Mouse (Mus musculus): ENCODE results near the gene Gm42517. TPM values are rescaled to one million over a fixed set of nuclear protein-coding genes. Genes with fewer than 3 reads are reported as not detected.
A peak's percentile ranks its signal among the peaks of the same experiment; 100 is the strongest.

The Gm42517 gene
- polyA plus RNA-seq, 1 experiment from 2014 or later: not detected

DNA sequence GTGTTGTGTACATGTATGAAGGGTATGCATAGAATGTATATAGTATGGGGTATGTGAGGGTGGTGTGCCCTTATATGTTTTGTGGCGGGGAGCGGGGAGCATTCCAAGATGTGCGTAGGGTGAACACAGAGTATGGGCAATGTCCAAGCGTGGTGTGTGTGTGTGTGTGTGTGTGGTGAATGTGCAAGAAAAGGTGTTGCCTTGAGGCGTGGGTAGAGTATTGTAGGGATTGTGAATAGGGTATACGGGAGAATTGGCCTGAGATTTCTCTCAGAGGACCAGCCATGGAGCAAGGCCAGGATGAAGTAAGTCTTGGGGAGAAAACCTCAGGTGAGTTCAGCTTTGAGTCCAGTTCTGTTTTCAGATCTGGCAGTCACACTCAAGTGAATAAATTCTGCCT, 724 bp upstream of the Gm42517 start:
- WGBS: 9% methylated on average over 6 of the region's 6 CpGs
- ATAC-seq (ENCODE audit: insufficient read depth) (0 out of 2 replicates have a peak, but pooled peaks have one; percentile 14), DNase-seq (no peak)
- Histone ChIP-seq H3K36me3 (ENCODE audit: insufficient read depth) (no peaks in the 10 kb centered on the region), H3K27ac (ENCODE audit: low read depth) (no peak overlapping the region), H3K4me1 (ENCODE audit: insufficient read depth) (peaks cover 11% of the 10 kb centered on the region; the same call in 1 of the 2 replicates), H3K4me2 (peak overlapping the region; percentile 91), H3K4me3 (ENCODE audit: low read depth, low read length) (peak overlapping the region; percentile 50), H3K27me3 (ENCODE audit: insufficient read depth, low read length) (peaks cover 92% of the 10 kb centered on the region), H3K9ac (no peak overlapping the region), H3K9me3 (ENCODE audit: low read depth, low read length) (no peaks in the 10 kb centered on the region)
- no peak for TF ChIP-seq CTCF (IDR thresholded peaks at IDR 0.05; ENCODE audit: low read depth)

DNA sequence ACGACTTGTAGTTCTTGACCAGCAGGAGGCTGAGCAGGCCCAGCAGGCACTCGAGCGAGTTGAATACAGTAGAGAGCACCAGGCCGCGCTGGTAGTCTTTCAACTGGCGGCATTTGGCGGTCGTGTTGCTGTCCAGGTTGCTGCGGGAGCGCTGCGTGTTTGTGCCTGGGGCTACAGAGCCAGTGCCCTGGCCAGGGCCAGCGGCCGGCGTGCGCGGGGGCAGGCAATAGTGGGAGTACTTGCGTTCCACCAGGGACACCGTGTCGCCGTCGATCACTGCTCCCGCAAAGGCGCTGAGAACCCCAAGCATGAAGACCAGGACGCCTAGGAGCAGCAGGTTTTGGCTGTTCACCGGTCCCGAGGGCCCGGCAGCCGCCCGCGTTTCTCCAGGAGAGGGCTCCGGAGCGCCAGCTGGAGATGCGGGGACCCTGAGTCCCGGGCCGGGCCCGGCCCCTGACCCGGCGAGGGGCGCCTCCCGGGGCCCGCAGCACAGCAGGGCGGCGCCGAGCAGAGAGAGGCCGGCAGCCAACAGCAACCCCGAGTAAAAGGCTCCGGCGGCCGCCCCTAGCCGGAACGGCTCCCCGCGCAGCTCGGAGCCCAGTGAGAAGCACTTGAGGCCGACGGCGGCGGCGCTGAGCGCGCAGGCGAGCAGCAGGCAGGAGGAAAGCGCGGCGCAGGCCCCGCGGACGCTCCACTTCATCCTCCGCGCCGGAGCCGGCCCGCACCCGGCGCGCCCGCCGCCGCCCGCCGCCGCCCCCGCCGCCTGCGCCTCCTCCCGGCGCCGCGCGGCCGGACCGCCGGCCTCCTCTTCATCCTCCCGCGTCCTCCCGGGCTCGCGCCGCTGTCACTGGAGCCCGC, 509 bp downstream of the Gm42517 start:
- Histone ChIP-seq H3K4me2 (peak overlapping the region; percentile 91), H3K4me3 (ENCODE audit: low read depth, low read length) (peak overlapping the region; percentile 50), H3K9ac (peak overlapping the region; percentile 38), H3K9me3 (ENCODE audit: low read depth, low read length) (no peaks in the 10 kb centered on the region), H3K27me3 (ENCODE audit: insufficient read depth, low read length) (peaks cover 82% of the 10 kb centered on the region), H3K27ac (ENCODE audit: low read depth) (no peak overlapping the region), H3K4me1 (ENCODE audit: insufficient read depth) (peaks cover 11% of the 10 kb centered on the region; the same call in 1 of the 2 replicates), H3K36me3 (ENCODE audit: insufficient read depth) (no peaks in the 10 kb centered on the region)
- WGBS: under 1% methylated on average over 67 of the region's 100 CpGs
- TF ChIP-seq CTCF (IDR thresholded peaks at IDR 0.05; ENCODE audit: low read depth): peak; percentile 37
- DNase-seq (peak; percentile 59), ATAC-seq (ENCODE audit: insufficient read depth) (peak; percentile 69)

DNA sequence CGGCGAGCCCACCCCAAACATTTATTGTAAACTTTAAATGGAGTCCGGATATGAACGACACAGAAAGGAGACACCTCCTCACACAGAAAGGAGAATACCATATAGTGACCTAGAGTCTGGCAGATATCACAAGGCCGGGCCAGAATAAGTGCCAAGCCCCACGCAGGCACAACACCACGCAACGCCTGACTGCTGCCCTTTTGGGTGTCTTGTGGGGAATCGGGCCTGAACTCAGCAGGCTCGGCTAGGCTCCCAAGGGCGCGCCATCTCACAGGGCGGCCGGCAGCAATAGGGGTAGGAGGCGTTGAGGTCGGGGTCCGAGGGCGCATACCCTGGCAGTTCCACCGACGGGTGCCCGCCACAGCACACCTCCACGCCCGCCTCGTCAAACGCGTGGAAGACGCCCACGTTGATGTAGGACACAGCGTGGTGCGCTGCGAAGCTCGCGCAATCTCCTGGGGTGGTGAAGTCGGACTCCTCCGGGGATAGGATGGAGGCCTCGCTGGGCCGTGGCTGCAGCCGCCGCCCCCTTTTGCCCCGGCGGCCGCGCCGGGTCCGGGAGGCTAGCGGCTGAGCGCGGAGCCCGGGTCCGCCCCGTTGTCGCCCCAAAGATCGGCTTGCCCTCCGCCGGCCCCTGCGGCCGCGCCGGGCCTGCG, 1.3 kb downstream of the Gm42517 start:
- peak overlapping the region; percentile 50 for H3K4me3 ChIP-seq (ENCODE audit: low read depth, low read length)
- DNase-seq: no peak
- ATAC-seq (ENCODE audit: insufficient read depth): peak; percentile 35; the same call in 1 of the 2 replicates
- 2% methylated on average over 57 of the region's 60 CpGs for WGBS
- no peaks in the 10 kb centered on the region for H3K9me3 ChIP-seq (ENCODE audit: low read depth, low read length)
- no peak overlapping the region for H3K27ac ChIP-seq (ENCODE audit: low read depth)
- TF ChIP-seq CTCF (IDR thresholded peaks at IDR 0.05; ENCODE audit: low read depth): no peak
- peaks cover 75% of the 10 kb centered on the region for H3K27me3 ChIP-seq (ENCODE audit: insufficient read depth, low read length)
- H3K4me2 ChIP-seq: peak overlapping the region; percentile 91
- H3K4me1 ChIP-seq (ENCODE audit: insufficient read depth): peaks cover 11% of the 10 kb centered on the region; the same call in 1 of the 2 replicates
- peak overlapping the region; percentile 38 for H3K9ac ChIP-seq
- no peaks in the 10 kb centered on the region for H3K36me3 ChIP-seq (ENCODE audit: insufficient read depth)

DNA sequence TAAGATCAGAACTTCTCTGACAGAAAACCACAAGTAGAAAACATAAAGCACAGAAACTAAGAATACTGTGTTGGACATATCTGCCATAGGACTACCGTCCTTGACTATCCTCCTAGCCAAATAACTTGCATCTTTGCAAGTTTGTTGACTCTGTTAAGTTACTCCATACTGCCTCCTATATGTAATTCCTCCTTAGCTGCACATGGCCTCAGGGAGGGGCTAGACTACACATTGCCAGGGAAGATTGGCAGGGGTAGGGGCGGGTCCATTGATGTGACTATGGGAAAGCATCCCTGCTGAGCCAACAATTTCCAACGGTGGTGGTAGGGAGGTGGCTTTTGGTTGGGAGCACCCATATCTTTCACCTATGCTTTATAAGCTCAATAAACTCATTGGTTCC, 5.4 kb downstream of the Gm42517 start:
- no peaks in the 10 kb centered on the region for H3K9me3 ChIP-seq (ENCODE audit: low read depth, low read length)
- H3K27me3 ChIP-seq (ENCODE audit: insufficient read depth, low read length): peaks cover 36% of the 10 kb centered on the region
- no peaks in the 10 kb centered on the region for H3K36me3 ChIP-seq (ENCODE audit: insufficient read depth)
- H3K4me1 ChIP-seq (ENCODE audit: insufficient read depth): peaks cover 6% of the 10 kb centered on the region; the same call in 1 of the 2 replicates
- ATAC-seq (ENCODE audit: insufficient read depth) (no peak), DNase-seq (peak; percentile 3)
- TF ChIP-seq CTCF (IDR thresholded peaks at IDR 0.05; ENCODE audit: low read depth): 0 out of 2 replicates have a peak, but pooled peaks have one; percentile 8
- H3K9ac ChIP-seq: no peak overlapping the region
- no peak overlapping the region for H3K4me2 ChIP-seq
- WGBS: 26% methylated on average over 3 of the region's 3 CpGs
- no peak overlapping the region for H3K4me3 ChIP-seq (ENCODE audit: low read depth, low read length)
- H3K27ac ChIP-seq (ENCODE audit: low read depth): no peak overlapping the region

DNA sequence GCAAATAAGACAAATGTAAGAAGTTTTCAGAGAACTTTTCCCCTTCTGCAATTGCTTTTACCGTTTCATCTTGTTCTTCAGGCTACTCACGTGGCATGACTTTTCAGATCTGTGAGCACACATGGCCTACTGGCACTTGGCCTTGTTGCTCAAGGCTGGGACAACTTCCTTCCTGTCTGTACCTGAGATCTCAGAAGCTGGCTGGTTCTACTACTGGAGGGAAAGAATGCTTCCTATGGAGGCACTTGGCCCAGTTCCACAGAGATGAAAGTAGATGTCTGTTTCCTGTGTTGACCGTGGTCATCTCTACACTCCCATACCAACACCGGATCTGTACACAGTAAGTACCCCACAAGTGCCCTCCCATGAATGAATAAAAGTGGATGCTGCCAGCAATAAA, 7.5 kb downstream of the Gm42517 start:
- no peak overlapping the region for H3K4me2 ChIP-seq
- 84% methylated on average over 4 of the region's 4 CpGs for WGBS
- DNase-seq (peak; percentile 8), ATAC-seq (ENCODE audit: insufficient read depth) (no peak)
- H3K9me3 ChIP-seq (ENCODE audit: low read depth, low read length): no peaks in the 10 kb centered on the region
- peaks cover 15% of the 10 kb centered on the region for H3K27me3 ChIP-seq (ENCODE audit: insufficient read depth, low read length)
- H3K27ac ChIP-seq (ENCODE audit: low read depth): no peak overlapping the region
- no peak for TF ChIP-seq CTCF (IDR thresholded peaks at IDR 0.05; ENCODE audit: low read depth)
- H3K36me3 ChIP-seq (ENCODE audit: insufficient read depth): no peaks in the 10 kb centered on the region
- H3K9ac ChIP-seq: no peak overlapping the region
- no peaks in the 10 kb centered on the region for H3K4me1 ChIP-seq (ENCODE audit: insufficient read depth)
- no peak overlapping the region for H3K4me3 ChIP-seq (ENCODE audit: low read depth, low read length)

DNA sequence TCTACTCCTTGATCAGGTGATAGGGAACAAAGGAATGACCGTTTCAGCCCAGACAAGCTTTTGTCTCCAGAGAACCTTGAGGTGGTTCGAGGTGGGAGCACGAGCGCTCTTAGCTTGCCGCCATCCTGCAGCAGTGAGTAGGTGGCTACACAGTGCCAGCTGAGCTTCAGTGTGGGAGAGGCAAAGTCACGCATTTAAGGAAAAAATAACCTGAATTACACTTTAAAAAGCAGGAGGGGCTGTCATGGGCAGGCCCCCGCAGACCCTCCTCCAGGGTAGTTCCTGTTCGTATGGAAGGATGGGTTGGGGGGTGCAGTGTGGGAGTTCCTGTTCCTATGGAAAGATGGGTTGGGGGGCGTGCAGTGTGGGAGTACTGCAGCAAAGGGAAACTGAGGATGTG, 8.2 kb downstream of the Gm42517 start:
- TF ChIP-seq CTCF (IDR thresholded peaks at IDR 0.05; ENCODE audit: low read depth): no peak
- no peak overlapping the region for H3K9ac ChIP-seq
- H3K4me1 ChIP-seq (ENCODE audit: insufficient read depth): no peaks in the 10 kb centered on the region
- H3K4me2 ChIP-seq: no peak overlapping the region
- no peak for DNase-seq
- H3K4me3 ChIP-seq (ENCODE audit: low read depth, low read length): no peak overlapping the region
- H3K27me3 ChIP-seq (ENCODE audit: insufficient read depth, low read length): peaks cover 8% of the 10 kb centered on the region
- H3K9me3 ChIP-seq (ENCODE audit: low read depth, low read length): no peaks in the 10 kb centered on the region
- H3K27ac ChIP-seq (ENCODE audit: low read depth): no peak overlapping the region
- 78% methylated on average over 9 of the region's 9 CpGs for WGBS
- no peaks in the 10 kb centered on the region for H3K36me3 ChIP-seq (ENCODE audit: insufficient read depth)
- ATAC-seq (ENCODE audit: insufficient read depth): no peak

DNA sequence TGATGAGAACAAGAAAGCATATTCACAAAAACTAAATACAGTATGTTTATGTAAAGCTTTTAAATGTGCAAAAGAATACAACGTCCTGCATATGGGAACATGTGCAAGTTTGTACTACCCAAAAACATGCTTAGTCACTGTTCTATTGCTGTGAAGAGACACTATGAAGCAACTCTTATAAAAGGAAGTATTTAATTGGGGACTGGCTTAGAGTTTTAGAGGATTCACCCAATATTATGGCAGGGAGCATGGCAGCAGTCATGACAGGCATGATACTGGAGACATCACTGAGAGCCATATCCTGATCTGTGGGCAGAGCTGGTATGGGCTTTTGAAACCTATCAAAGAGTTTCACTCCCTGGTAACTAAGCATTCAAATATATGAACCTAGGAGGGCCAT, 9.9 kb downstream of the Gm42517 start:
- H3K27ac ChIP-seq (ENCODE audit: low read depth): no peak overlapping the region
- no peaks in the 10 kb centered on the region for H3K36me3 ChIP-seq (ENCODE audit: insufficient read depth)
- WGBS: 91% methylated on average over 1 of the region's 1 CpGs
- H3K4me2 ChIP-seq: no peak overlapping the region
- H3K4me1 ChIP-seq (ENCODE audit: insufficient read depth): no peaks in the 10 kb centered on the region
- no peak for DNase-seq
- H3K27me3 ChIP-seq (ENCODE audit: insufficient read depth, low read length): no peaks in the 10 kb centered on the region
- H3K9ac ChIP-seq: no peak overlapping the region
- no peak overlapping the region for H3K4me3 ChIP-seq (ENCODE audit: low read depth, low read length)
- no peak for TF ChIP-seq CTCF (IDR thresholded peaks at IDR 0.05; ENCODE audit: low read depth)
- H3K9me3 ChIP-seq (ENCODE audit: low read depth, low read length): no peaks in the 10 kb centered on the region
- ATAC-seq (ENCODE audit: insufficient read depth): no peak
